Mouse (Mus musculus) stomach, postnatal 0 days (tissue): ENCODE measurements at regions not wholly inside any gene's neighbourhood (a gene's known extent, or its start where the extent isn't known, plus 50 kb on each side); places are given as distances from the start of the nearest gene placed in this dataset.

Experiments used
- CTCF ChIP-seq: IDR thresholded peaks from 2 replicates; pipeline ENCODE4 v1.5.1; 2016; ENCODE audit warnings: antibody characterized with exemption, low read depth, mild to moderate bottlenecking, moderate library complexity
- EP300 ChIP-seq: optimal IDR thresholded peaks from 2 replicates; pipeline ENCODE3; 2016; ENCODE audit warnings: antibody characterized with exemption

GRCm38 (mm10) chr19:30306919-30307318 lies 74.2 kb downstream of the Mbl2 start:
- TF ChIP-seq CTCF = no peak
- no peak for TF ChIP-seq EP300
